Mouse (Mus musculus) liver, adult (tissue): Measurements from ENCODE around the gene Xpnpep2.
A peak's percentile ranks its signal among the peaks of the same experiment; 100 is the strongest.

Experiments
- GATA4 ChIP-seq: IDR thresholded peaks from 2 replicates; pipeline ENCODE4 v1.6.1; 2014; ENCODE audit warnings: mild to moderate bottlenecking, low read length; ENCODE audit not compliant: insufficient replicate concordance

Gene Xpnpep2

DNA sequence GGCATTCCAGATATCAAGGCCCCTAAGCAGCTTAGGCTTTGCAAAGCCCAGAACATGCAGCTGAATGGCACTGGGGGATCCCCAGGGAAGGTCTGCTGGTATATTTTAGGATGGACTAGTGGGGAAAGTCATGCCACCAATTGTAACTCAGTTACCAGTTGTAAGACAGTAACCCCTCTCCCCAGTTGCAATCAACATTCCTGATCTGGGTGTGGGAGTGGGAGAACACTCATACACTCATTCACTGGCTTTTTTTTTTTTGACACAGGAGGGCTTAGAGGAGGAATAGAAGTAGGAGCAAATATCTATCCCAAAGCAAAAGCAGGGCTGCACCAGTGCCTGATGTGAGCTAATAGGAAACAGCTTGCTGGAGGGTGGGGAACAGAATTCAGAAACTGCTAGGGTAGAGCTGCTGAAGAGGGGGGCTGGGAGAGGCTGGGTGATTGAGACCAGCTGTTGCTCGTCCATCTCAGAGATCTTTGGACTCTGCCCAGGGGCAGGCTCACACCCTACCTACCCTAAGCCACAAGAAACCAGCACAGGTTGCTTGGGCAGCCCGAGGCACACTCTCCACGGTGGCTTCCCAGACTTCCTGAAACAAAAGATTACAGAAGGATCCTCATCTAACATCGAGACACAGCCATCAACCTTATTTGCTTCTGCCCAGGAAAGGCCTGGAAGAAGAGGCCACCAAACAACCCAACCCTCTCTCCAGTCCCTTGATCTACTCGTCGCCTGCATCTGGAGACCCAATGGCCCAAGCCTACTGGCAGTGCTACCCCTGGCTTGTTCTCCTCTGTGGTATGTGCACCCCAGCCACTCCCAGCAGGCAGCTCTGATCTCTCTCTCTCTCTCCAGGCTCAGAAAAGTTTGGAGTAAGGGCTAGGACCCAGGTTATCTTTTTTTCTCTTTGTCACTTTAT is at the start of gene Xpnpep2:
Xpnpep2 (plus strand) TSS at position 332 of the 922 bp plus-strand sequence.
- TF ChIP-seq GATA4: no peak

GRCm38 (mm10) chrX:48062481-48062880 is 46.0 kb upstream of the Xpnpep2 start:
- TF ChIP-seq GATA4: no peak

GRCm38 (mm10) chrX:48064166-48064853 is 44.2 kb upstream of the Xpnpep2 start:
- no peak for TF ChIP-seq GATA4

DNA sequence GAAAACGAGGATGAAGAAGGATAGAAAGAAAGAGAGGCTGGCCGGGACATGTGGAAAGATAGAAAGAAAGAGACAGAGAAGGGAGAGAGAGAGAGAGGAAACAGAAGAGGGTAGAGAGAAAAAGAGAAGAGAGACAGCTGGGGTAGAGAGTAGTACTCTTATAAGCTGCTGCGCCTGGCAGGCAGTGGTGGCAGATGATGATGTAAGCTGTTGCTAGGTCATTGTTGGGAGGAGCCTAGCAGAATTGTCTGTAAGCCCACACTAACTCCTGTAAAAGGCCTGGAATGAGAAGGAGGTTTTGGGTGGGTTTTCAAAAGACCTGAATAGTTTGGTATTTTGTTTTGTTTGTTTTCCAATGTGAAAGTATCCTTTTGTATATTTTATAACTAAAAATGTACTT is 41.6 kb upstream of the Xpnpep2 start:
- TF ChIP-seq GATA4: no peak

- TF ChIP-seq GATA4: no peak
Measured at GRCm38 (mm10) chrX:48071961-48072360, 36.6 kb upstream of the Xpnpep2 start.

DNA sequence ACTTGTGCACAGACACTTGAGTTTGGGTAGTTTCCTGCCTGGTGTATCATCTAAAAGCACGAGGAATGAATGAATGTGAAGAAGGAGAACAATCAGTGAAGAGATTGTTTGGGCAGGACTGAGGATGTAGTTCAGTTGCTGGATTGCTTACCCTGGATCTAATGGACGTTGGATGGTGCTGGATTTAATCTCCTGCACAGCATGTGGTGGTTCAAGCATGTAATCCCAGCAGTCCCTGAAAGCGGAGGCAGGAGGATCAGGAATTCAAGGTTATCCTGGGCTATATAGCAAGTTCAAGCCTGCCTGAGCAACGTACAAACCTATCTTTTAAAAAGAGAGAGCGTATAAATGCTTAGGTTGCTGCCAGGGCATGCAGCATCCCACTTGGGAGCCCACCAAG is 36.1 kb upstream of the Xpnpep2 start:
- no peak for TF ChIP-seq GATA4

- TF ChIP-seq GATA4: no peak
Measured at GRCm38 (mm10) chrX:48074691-48075090, 33.8 kb upstream of the Xpnpep2 start.

GRCm38 (mm10) chrX:48076806-48077425 is 31.6 kb upstream of the Xpnpep2 start:
- TF ChIP-seq GATA4: no peak

DNA sequence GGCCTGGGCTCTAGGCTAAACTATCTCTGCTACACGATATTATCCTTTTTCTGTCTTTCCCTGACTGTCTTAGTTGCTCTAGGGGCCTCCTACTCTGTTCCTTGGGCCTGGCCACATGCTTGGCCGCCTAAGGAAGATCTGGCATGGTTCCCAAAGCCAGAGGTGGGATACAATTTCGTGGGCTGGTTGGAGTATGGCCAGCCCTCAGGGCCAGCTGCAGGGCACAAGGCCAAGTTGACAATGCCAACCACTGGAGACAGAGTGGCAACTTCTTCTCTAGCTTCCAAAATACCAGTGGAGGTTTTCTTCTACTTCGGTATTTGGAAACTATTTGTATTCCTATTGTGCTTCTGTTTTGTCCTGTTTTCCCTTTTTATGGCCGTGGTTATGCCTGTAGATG is 26.2 kb upstream of the Xpnpep2 start:
- TF ChIP-seq GATA4: no peak

GRCm38 (mm10) chrX:48092129-48092528 is 16.4 kb upstream of the Xpnpep2 start:
- peak; percentile 45; the same call in 1 of the 2 replicates for TF ChIP-seq GATA4

DNA sequence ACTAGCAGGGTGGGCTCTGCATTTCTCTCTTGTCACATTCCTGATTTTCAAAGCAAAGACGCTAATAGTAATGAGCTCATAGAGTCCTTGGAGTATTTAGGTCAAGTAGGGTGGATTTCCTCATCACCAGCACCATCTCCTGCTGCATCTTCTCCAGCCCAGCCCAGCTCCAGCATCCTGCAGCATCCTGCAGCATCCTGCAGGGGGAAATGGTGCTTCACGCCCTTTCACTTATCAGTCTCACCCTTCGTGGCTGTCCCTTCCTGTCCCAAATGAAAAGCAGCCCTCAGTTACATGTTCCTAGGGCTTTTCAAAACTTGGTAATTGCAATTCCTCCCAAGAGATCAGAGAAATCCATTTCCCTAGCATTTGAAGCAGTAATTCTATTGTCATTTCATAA is 15.0 kb upstream of the Xpnpep2 start:
- TF ChIP-seq GATA4: peak; percentile 30; the same call in 1 of the 2 replicates

DNA sequence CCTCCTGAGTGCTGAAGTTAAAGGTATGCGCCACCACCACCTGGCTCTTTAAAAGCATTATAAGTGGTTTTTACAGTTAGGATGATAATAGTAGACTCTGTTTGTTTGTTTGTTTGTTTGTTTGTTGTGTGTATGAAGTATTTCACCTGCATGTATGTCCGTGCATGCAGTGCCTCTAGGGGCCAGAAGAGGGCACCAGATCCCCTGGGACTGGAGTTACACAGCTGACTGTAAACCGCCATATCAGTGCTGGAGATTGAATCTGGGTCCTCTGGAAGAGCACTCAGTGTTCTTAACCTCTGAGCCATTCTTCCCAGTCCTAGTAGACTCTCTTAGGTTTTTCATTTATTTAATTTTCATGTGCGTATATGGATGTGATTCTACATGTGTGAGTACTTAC is 13.9 kb upstream of the Xpnpep2 start:
- no peak for TF ChIP-seq GATA4

DNA sequence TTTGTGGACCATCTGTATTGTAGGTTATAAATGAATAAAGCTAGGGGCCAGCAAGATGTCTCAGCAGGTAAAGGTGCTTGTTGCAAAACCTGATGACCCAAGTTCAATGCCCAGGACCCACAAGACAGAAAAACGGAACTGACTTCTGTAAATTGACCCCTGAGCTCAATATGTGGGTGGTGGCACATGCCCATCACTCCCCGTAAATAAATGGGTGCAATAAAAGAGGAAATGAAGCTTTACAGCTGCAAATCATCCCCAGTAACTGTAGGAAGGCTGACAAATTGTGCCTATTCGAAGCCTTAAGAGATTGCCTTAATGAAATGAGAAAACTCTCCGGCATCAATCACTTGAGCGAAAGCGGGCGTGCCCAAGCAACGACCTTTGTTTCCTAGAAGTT is 11.9 kb upstream of the Xpnpep2 start:
- no peak for TF ChIP-seq GATA4

DNA sequence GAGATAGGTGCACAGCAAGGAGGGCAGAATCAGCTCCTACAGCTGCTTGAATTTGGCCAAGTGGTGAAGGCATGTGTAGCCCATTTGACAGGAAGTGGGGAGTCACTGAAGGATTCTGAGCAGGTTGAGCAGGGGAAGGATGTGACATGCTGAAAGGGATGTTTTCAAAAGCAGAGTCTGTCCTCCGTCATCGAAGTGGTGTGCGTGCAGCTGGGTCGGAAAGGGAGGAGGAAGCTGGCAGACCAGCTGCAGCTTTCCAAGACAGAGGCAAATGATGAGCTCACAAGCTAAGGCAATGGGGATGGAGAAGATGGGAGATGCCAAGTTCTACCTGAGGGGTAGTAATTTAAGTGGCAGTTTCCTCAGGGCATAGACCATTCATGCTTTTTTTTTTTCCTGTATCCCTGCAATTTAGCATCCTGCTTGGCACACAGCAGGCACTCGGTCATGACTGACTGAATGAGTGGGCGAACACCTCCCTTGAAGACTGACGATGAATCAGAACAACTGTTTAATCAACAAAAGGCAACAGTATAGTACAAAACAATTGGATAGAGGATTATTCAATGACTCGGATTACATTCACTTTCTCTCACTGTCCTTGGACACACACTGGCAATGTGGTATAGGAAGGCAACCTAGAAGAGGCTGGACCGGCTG is 9.9 kb upstream of the Xpnpep2 start:
- no peak for TF ChIP-seq GATA4

GRCm38 (mm10) chrX:48099871-48100270 is 8.7 kb upstream of the Xpnpep2 start:
- TF ChIP-seq GATA4: no peak
